9 mouse cellular contexts compared by ENCODE assay signal in the genomic region with DNA sequence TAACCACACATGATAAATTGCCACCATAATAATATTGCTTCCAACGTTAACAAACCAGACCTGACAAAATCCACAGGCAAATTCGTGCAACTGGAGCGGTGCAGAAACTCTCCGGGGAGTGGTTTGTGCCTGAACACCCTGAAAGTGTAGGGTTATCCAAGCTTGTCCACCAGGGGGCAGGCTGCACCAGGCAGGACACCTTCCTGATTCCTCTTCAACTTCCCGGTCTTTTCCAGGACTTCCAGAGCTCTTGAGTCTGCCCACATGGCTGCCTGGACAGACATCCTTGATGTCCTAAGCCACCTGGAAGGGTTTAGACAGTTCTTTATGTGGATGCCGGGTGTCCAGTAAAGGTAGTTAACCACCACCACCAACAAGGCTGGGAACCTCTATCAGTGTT. TPM values are rescaled to one million over a fixed set of nuclear protein-coding genes. Genes with fewer than 3 reads are reported as not detected.
DNase-seq lines count a peak whose midpoint lies in the region; ATAC-seq and TF ChIP-seq lines count a peak whose summit lies in the region.
"Had no signal": no experiment of that assay in that cellular context is flagged by ENCODE, and none has a peak within 500 bp of the region (broad histone marks: within the 10 kb centered on the region; RNA-seq: fewer than 3 reads in every experiment).

No protein-coding gene starts in this region.

- H3K4me2 ChIP-seq in heart, postnatal 0 days (ENCODE audit: low read depth, low read length) = no peak overlapping the region

- no peak for ATAC-seq in heart, postnatal 0 days (ENCODE audit: insufficient read depth, low read depth)

- 27% methylated on average over 6 of the region's 6 CpGs for whole genome bisulfite sequencing in heart, postnatal 0 days

- no peaks in the 10 kb centered on the region for H3K27me3 ChIP-seq in heart, postnatal 0 days (ENCODE audit: control insufficient read depth, insufficient read depth, low read length)

- no peak for TF ChIP-seq EP300 in heart, postnatal 0 days (IDR thresholded peaks at IDR 0.05; ENCODE audit: low read depth)

- H3K36me3 ChIP-seq in heart, postnatal 0 days (replicated peaks; ENCODE audit: control insufficient read depth, insufficient read depth, low read length) = no peaks in the 10 kb centered on the region

- peak; percentile 68 for TF ChIP-seq CTCF in heart, postnatal 0 days (IDR thresholded peaks at IDR 0.05; ENCODE audit: low read depth)

- H3K4me1 ChIP-seq in heart, postnatal 0 days (ENCODE audit: control insufficient read depth, insufficient read depth) = no peaks in the 10 kb centered on the region

- no peak overlapping the region for H3K9ac ChIP-seq in heart, postnatal 0 days (replicated peaks; ENCODE audit: low read depth, low read length)

- DNase-seq in frontal cortex, postnatal 36 days (ENCODE audit: low spot score in 2 of 2) = peak; percentile 39 to 49
- no peak for DNase-seq in frontal cortex, postnatal 14 days (ENCODE audit: low spot score in 2 of 2)
- DNase-seq in ovary, postnatal 14 days (ENCODE audit: low spot score) = peak; percentile 61
- DNase-seq in ovary, postnatal 10 days (ENCODE audit: low spot score) = no peak
- peak; percentile 76 for DNase-seq in adrenal gland, postnatal 25 days
- no peak for DNase-seq in heart, postnatal 0 days (ENCODE audit: low spot score)
- peak; percentile 83 for DNase-seq in lung, postnatal 10 days
- DNase-seq in c-Kit-positive CD71-positive TER-119-positive erythroid progenitor cells, embryonic 14.5 days (ENCODE audit: low spot score) = no peak

- H3K9me3 ChIP-seq in heart, postnatal 0 days (replicated peaks; ENCODE audit: control insufficient read depth, low read length) = no peaks in the 10 kb centered on the region

- no peak overlapping the region for H3K4me3 ChIP-seq in heart, postnatal 0 days (ENCODE audit: low read depth, low read length)

- no peak overlapping the region for H3K27ac ChIP-seq in heart, postnatal 0 days (ENCODE audit: low read depth)
- H3K27ac ChIP-seq: macrophage had no signal

RNA-seq across cellular contexts. Expression of a gene that starts 9.3 kb away (rescaled TPM):
- total RNA-seq in adrenal gland, postnatal 25 days (2021) = 6.2 and 8.3 TPM in 2 replicates
- 18.4 and 26.1 TPM in 2 replicates for total RNA-seq in heart, postnatal 0 days (2014; rRNA removed; ENCODE audit: low replicate concordance)
- 6.0 and 6.5 TPM in 2 replicates for polyA plus RNA-seq in heart, postnatal 0 days (2015; fragmentation: Nextera tagmentation; extraction: Ambion mirVana)
- polyA plus RNA-seq: macrophage had no signal

RNA-seq across cellular contexts. Expression of a gene that starts 16.5 kb away (rescaled TPM):
- total RNA-seq in adrenal gland, postnatal 25 days (2021) = not detected in 2 replicates
- not detected in 2 replicates for total RNA-seq in heart, postnatal 0 days (2014; rRNA removed; ENCODE audit: low replicate concordance)
- polyA plus RNA-seq in heart, postnatal 0 days (2015; fragmentation: Nextera tagmentation; extraction: Ambion mirVana) = not detected in 2 replicates
- polyA plus RNA-seq: macrophage had no signal

RNA-seq across cellular contexts. Expression of a gene that starts 17.8 kb away (rescaled TPM):
- total RNA-seq in adrenal gland, postnatal 25 days (2021) = 8.8 and 10.3 TPM in 2 replicates
- 4.0 and 4.2 TPM in 2 replicates for total RNA-seq in heart, postnatal 0 days (2014; rRNA removed; ENCODE audit: low replicate concordance)
- 5.4 and 6.0 TPM in 2 replicates for polyA plus RNA-seq in heart, postnatal 0 days (2015; fragmentation: Nextera tagmentation; extraction: Ambion mirVana)

RNA-seq across cellular contexts. Expression of a gene that starts 19.7 kb away (rescaled TPM):
- total RNA-seq in adrenal gland, postnatal 25 days (2021) = not detected in 2 replicates
- total RNA-seq in heart, postnatal 0 days (2014; rRNA removed; ENCODE audit: low replicate concordance) = not detected in 2 replicates
- polyA plus RNA-seq in heart, postnatal 0 days (2015; fragmentation: Nextera tagmentation; extraction: Ambion mirVana) = 0.16 and 0.20 TPM in 2 replicates
- polyA plus RNA-seq: macrophage had no signal

RNA-seq across cellular contexts. Expression of a gene that starts 24.5 kb away (rescaled TPM):
- total RNA-seq in adrenal gland, postnatal 25 days (2021) = 19.7 and 20.2 TPM in 2 replicates
- 6.6 and 31.0 TPM in 2 replicates for total RNA-seq in heart, postnatal 0 days (2014; rRNA removed; ENCODE audit: low replicate concordance)
- polyA plus RNA-seq in heart, postnatal 0 days (2015; fragmentation: Nextera tagmentation; extraction: Ambion mirVana) = 7.7 and 9.4 TPM in 2 replicates

Comparison
In these comparisons a context has a peak if more than half of its experiments do, and no peak if none do; other contexts are left out.
1. DNase-seq: peak in frontal cortex, postnatal 36 days (2 of 2), ovary, postnatal 14 days (single experiment), adrenal gland, postnatal 25 days (single experiment) and lung, postnatal 10 days (single experiment); none in frontal cortex, postnatal 14 days (0 of 2), ovary, postnatal 10 days (single experiment), heart, postnatal 0 days (single experiment) and c-Kit-positive CD71-positive TER-119-positive erythroid progenitor cells, embryonic 14.5 days (single experiment).